Mouse (Mus musculus) left cerebral cortex, adult 2 months (tissue): ENCODE results near the gene Ccdc149. TPM values are rescaled to one million over a fixed set of nuclear protein-coding genes. Genes with fewer than 3 reads are reported as not detected.

ENCODE experiments used
- DNase-seq, 2 experiments: peaks; one replicate each; pipeline ENCODE4 v3.0.0; 2021 to 2022; ENCODE audit warnings: low spot score in 2 of 2, mixed read lengths in 1 of 2; ENCODE audit errors: extremely low spot score in 1 of 2
- H3K27ac ChIP-seq: fragments of 200-600 bp; 2 replicates; pipeline ENCODE4 v1.8.1; 2022
- H3K4me3 ChIP-seq: fragments of 200-600 bp; 2 replicates; pipeline ENCODE4 v1.8.1; 2022
- CTCF ChIP-seq: fragments of 200-600 bp; IDR thresholded peaks from 2 replicates; pipeline ENCODE4 v1.8.1; 2022; ENCODE audit warnings: antibody characterized with exemption, mild to moderate bottlenecking, moderate library complexity
- intact Hi-C: fragments of 180-260 bp; cut with DNase I; formaldehyde crosslinking; loops from one replicate; pipeline ENCODE4 v1.15.1; 2025
- total RNA-seq, 2 experiments: library from RNA; stranded (reverse); gene quantifications; 2 replicates each; pipeline ENCODE4 v1.2.3; 2021

Gene Ccdc149
- total RNA-seq, 2 experiments from 2014 or later, result 68.2 to 75.8 TPM

DNA sequence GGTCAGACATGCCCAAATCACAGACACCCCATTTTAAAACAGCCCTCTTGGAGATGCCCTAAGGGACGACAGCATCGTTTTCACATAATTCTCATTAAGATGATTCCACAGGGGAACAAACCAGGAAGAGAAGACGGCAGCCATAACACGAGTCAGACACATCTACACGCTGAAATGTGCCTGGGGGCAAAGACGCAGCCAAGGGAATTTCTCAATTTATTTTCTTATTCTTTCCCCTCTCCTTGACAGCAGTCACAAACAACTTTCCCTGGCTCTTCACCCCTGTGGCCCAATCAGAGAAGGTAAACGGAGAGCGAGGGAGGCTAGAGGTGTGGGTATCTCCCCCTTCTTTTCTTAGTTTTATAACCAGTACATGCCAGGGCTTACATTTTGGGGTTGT lies 66.9 kb downstream of the Ccdc149 start:
- no peak for TF ChIP-seq CTCF
- Histone ChIP-seq H3K4me3 (no peak overlapping the region), H3K27ac (no peak overlapping the region)
- intact Hi-C loops, result no loop called here
- no peak for DNase-seq

DNA sequence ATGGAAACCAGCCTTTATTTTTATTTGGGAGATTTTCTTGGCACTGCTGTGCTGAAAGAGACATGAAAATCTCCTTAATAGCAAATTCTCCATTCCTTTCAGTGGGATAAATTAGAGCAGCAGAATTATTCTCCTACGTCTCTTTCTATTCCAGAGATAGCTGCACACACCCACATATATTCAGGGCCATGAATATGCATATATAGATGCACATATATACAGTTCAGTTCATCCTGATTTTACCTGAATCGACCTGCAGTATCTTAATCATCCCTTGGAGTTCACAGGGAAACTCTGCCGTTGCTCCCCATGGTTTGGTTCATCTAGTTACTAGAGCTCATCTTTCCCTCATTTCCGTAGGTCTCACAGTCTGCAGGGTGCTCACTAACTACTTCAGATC lies 77.6 kb downstream of the Ccdc149 start:
- intact Hi-C loops, result loop anchor here (5.0 kb wide), 2 partner anchors 256 to 276 kb away; no protein-coding TSS in a partner anchor
- H3K27ac ChIP-seq, result peak overlapping the region; percentile 40
- DNase-seq, result no peak
- no peak for TF ChIP-seq CTCF
- no peak overlapping the region for H3K4me3 ChIP-seq

DNA sequence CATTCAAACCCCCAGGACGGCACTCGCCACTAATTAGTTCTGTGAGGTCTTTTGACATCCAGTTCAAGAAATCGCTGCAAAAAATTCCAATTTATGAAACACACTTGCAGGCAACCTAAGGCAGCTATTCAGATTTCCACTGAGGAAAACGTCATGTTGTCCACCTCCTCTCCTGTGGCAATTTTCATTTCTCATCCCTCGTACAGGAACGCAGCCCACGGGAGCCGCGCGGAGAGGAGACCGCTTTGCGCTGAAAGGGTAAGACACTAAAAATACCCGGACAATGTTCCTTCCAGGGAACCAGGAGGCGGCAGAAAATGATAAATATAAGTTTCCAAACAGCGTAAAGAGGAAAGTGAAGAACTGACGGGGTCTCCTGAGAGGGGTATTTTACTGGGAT lies 79.8 kb downstream of the Ccdc149 start:
- no peak for TF ChIP-seq CTCF
- intact Hi-C loops, result loop anchor here (1.0 to 5.0 kb wide), 4 partner anchors 80 to 274 kb away; partner anchors contain the start of gene Ccdc149
- DNase-seq, result peak; percentile 39 to 58
- Histone ChIP-seq H3K27ac (peak overlapping the region; percentile 66), H3K4me3 (no peak overlapping the region)

DNA sequence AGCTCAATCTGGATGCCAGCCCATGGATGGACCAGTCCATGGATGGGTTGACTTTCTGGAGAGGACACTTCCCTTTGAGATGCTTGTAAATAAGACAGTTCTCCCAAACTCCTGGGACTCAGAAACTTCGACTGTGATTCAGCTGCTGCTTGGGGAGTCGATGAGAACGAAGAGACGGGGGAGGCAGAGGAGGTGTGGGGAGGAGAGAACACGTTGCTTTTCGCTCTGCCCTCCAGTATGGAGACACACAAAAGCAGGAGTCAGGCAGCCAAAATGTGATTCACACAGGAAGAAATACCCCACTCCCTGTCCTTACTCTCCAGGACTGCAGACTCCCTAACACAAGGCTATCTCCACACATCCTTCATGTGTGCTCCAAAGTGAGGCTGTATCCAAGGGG lies 80.9 kb downstream of the Ccdc149 start:
- peak overlapping the region; percentile 66 for H3K27ac ChIP-seq
- no peak overlapping the region for H3K4me3 ChIP-seq
- DNase-seq, result peak; percentile 31 to 54
- intact Hi-C loops, result loop anchor here (2.0 to 5.0 kb wide), 3 partner anchors 178 to 273 kb away; no protein-coding TSS in a partner anchor
- no peak for TF ChIP-seq CTCF

DNA sequence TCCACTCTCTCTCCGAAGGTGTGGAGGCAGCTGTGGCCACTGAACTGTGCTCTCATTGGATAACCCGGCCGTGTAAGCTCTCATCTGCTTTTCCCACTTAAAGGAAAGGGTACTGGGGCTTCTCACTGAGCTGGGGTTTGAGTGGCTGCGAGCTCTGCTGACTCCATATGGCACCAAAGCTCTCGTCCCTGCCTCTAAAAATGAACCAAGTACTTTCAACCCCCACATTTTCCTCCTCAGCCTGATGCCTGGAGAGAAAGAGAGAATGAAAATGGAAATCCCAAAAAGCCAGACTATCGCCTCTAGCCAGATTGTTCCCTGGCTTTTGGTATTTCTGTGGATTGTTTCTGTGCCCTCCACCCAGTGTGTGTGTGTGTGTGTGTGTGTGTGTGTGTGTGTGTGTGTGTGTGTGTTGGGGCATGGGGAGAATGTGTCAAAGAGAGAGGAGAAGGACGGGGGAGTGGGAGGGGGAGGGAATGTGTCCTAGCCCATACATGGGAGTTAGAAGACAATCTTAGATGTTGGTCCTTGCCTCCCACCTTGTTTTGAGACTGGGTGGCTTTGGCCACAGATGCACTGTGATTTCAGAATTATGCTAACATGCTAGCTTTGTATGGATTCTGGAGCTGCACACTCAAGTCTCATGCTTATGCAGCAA lies 83.1 kb downstream of the Ccdc149 start:
- TF ChIP-seq CTCF, result no peak
- intact Hi-C loops, result loop anchor here (1.0 kb wide), 1 partner anchor 125 kb away; no protein-coding TSS in a partner anchor
- Histone ChIP-seq H3K27ac (peak overlapping the region; percentile 77), H3K4me3 (no peak overlapping the region)
- peak in 1 of 2 experiments; percentile 31 for DNase-seq

DNA sequence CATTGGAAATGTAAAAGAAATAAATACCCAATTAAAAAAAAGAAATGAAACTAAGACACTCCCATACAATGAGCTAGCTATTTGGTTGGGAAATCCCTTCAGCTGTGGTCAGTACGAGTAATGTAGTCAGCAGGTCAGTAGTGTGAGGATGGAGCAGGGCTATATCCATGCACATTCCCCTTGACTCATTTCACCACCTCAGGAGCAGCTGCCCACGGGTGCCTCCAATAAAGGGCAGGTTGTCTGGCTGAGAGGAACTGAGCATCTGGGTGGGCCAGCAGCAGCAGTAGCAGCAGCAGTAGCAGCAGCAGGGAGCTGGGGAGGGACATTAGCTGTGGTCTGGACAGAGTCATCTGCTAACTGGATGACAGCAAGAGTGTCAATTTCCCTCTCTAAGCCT lies 85.3 kb downstream of the Ccdc149 start:
- no peak for TF ChIP-seq CTCF
- DNase-seq, result no peak
- Histone ChIP-seq H3K27ac (no peak overlapping the region), H3K4me3 (no peak overlapping the region)
- intact Hi-C loops, result no loop called here

DNA sequence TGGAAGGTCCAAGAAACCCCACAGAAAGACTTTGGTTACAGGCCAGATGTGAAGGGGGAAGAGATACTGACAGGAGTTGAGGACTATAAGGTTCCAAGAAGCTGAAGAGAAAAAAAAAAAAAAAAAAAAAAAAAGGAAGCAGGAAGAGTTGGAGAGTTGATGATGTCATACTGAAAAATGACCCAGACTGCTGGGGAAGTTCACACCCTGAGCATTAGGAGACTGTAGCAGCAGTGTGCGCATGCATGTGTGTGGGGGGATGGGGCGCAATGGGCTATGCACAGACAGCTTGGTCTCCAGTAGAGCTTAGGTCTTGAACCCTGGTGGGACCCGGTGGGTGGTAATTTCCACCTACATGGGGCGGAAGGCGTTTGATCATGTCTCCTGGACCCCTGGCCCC lies 87.6 kb downstream of the Ccdc149 start:
- no peak for DNase-seq
- Histone ChIP-seq H3K4me3 (no peak overlapping the region), H3K27ac (no peak overlapping the region)
- intact Hi-C loops, result no loop called here
- TF ChIP-seq CTCF, result no peak

DNA sequence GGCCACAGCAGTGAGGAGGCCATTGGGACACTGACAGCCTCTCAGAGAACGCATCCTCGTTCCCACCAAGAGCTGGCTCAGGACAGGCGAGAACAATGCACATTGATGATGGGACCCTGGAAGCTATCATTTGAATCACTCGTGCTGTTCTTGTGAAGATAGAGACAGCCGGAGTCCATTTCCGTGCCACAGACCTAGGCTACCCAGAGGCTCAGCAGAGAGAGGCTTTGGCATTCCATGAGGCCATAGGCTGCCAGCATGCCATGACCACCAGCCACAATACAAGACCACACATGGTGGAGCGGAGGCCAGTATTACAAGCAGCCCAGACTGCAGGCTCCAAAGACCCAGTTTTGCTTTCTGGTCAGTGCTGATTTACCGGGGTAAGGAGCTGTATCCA lies 88.5 kb downstream of the Ccdc149 start:
- intact Hi-C loops, result no loop called here
- Histone ChIP-seq H3K4me3 (no peak overlapping the region), H3K27ac (no peak overlapping the region)
- DNase-seq, result no peak
- no peak for TF ChIP-seq CTCF

DNA sequence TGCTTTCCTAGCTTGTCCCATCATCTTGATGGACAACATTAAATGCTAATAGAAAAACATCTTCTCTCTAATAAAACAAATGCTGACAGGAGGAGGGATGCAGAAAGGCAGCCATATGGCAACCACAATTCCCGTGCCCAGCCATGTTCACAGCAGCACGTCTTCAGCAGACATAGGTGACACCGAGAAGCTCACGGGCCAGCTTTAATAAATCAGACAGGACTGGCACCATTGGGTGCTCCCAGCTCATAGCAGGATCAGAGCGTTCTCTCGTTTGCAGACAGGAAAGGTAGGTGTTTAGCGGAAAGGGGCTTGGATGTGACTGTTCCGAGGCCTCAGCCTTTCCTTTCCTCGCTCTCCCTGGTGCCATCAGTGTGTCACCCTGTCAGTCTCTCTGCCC lies 95.5 kb downstream of the Ccdc149 start:
- intact Hi-C loops, result no loop called here
- no peak for DNase-seq
- H3K27ac ChIP-seq, result no peak overlapping the region
- no peak for TF ChIP-seq CTCF
- H3K4me3 ChIP-seq, result no peak overlapping the region

DNA sequence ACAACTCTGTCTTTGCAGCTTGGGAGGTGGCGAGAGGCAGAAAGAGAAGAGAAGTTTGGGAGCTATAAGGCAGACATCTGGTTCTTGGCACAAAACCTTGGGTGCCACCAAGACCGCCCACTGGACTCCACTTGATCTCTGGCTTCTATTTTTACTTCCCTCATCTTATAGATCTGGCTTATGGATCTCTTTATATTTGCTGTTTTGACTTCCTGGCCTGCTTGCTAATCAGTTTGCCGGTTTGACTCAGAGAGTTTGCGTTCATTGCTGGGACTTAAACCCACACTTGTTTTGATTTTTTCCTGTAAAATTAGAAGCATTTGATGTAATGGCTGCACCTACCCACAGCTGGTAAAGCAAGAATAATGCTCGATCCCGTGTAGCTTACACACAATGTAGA lies 100.4 kb downstream of the Ccdc149 start:
- H3K27ac ChIP-seq, result no peak overlapping the region
- no peak for DNase-seq
- H3K4me3 ChIP-seq, result no peak overlapping the region
- no peak for TF ChIP-seq CTCF
- intact Hi-C loops, result no loop called here

DNA sequence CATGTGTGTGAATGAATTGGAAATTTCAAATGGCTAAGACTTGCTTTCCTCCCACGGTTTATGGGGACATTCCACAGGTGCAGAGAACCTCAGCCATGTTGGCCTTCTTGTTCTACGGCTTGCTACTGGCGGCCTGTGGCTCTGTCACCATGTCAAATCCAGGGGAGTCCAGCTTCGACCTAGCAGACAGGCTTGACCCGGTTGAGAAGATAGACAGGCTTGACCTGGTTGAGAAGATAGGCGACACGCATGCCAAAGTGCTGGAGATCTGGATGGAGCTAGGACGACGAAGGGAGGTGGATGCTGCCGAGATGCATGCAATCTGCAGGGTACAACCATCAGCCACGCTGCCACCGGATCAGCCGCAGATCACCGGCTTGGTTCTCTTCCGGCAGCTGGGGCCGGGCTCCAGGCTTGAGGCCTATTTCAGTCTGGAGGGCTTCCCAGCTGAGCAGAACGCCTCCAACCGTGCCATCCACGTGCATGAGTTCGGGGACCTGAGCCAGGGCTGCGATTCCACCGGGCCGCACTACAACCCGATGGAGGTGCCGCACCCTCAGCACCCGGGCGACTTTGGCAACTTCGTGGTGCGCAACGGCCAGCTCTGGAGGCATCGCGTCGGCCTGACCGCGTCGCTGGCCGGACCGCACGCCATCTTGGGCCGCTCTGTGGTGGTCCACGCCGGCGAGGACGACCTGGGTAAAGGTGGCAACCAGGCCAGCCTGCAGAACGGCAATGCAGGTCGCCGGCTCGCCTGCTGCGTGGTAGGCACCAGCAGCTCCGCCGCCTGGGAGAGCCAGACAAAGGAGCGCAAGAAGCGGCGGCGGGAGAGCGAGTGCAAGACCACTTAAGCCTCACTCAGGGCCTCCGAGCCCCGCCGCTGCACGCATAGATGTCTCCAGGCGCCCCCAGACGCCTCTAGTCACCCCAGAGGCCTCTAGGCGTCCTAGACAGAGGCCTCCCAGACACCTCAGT lies 103.2 kb downstream of the Ccdc149 start:
- intact Hi-C loops, result no loop called here

DNA sequence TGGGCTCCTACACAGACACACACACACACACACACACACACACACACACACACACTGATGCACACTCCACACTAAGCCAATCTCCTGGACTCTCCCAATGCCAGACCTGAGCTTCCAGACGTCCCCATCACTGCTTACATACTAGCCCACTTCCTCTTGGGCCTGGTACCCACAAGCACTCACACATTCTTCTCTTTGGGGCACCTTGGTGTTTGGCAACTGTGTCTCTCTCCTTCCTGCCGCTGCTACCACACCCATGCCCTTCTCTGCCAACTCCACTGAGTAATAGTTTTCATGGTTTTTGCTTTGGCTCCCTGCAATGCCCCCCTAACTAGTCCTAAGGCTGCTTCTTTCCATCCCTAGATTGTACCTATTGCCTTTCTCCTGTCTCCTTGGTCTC lies 104.7 kb downstream of the Ccdc149 start:
- DNase-seq, result no peak

More for the DNA sequence above, 103.2 kb downstream of the Ccdc149 start:
- DNase-seq, result no peak
- TF ChIP-seq CTCF, result no peak
- Histone ChIP-seq H3K4me3 (no peak overlapping the region), H3K27ac (no peak overlapping the region)

More for the DNA sequence above, 104.7 kb downstream of the Ccdc149 start:
- no peak for TF ChIP-seq CTCF
- H3K4me3 ChIP-seq, result no peak overlapping the region
- H3K27ac ChIP-seq, result no peak overlapping the region
- intact Hi-C loops, result no loop called here
